Mouse (Mus musculus) forebrain, postnatal 0 days (tissue): Measurements from ENCODE around the gene Thtpa. TPM values are rescaled to one million over a fixed set of nuclear protein-coding genes. Genes with fewer than 3 reads are reported as not detected.

ENCODE experiments used
- ATAC-seq: fragments of 200-750 bp; cut with Nextera tagmentation; 2 replicates; pipeline ENCODE4 v1.8.0; 2017; ENCODE audit warnings: mild to moderate bottlenecking, moderate library complexity
- DNase-seq: peaks from one replicate; pipeline ENCODE4 v3.0.0-alpha.2; 2015
- H3K27ac ChIP-seq: fragments of 300-500 bp; sonication (generic); 2 replicates; pipeline ENCODE4 v1.5.1; 2014; ENCODE audit warnings: low read depth, mild to moderate bottlenecking, antibody characterized with exemption, low read length, moderate library complexity, mixed read lengths
- H3K27me3 ChIP-seq: fragments of 300-500 bp; sonication (generic); 2 replicates; pipeline ENCODE4 v1.6.1; 2014; ENCODE audit warnings: mild to moderate bottlenecking, low read length, mixed read lengths; ENCODE audit not compliant: insufficient read depth
- H3K36me3 ChIP-seq: fragments of 300-500 bp; sonication (generic); 2 replicates; pipeline ENCODE4 v1.6.1; 2014; ENCODE audit warnings: mild to moderate bottlenecking, moderate library complexity; ENCODE audit not compliant: insufficient read depth
- H3K4me1 ChIP-seq: fragments of 300-500 bp; sonication (generic); 2 replicates; pipeline ENCODE4 v1.6.1; 2014; ENCODE audit warnings: antibody characterized with exemption; ENCODE audit not compliant: insufficient read depth
- H3K4me2 ChIP-seq: fragments of 300-500 bp; sonication (generic); 2 replicates; pipeline ENCODE4 v1.6.1; 2014; ENCODE audit warnings: low read depth, mild to moderate bottlenecking, moderate library complexity
- H3K4me3 ChIP-seq: fragments of 300-500 bp; sonication (generic); 2 replicates; pipeline ENCODE4 v1.5.1; 2014; ENCODE audit warnings: low read depth, low read length, mixed read lengths
- H3K9ac ChIP-seq: fragments of 300-500 bp; sonication (generic); 2 replicates; pipeline ENCODE4 v1.6.1; 2014; ENCODE audit warnings: mild to moderate bottlenecking
- H3K9me3 ChIP-seq: fragments of 300-500 bp; sonication (generic); 2 replicates; pipeline ENCODE4 v1.6.1; 2016; ENCODE audit warnings: low read length
- CTCF ChIP-seq: sonication (generic); IDR thresholded peaks from 2 replicates; pipeline ENCODE4 v1.5.1; 2016; ENCODE audit warnings: antibody characterized with exemption, control low read depth, low read depth
- WGBS: fragments of 180-500 bp; shearing (Covaris S2); extraction: QIAGEN DNeasy Blood & Tissue Kit; methylation state at CpG from one replicate; pipeline ENCODE4 v1.1.7; 2014; 5-methylcytosine and 5-hydroxymethylcytosine counted together
- polyA plus RNA-seq: library from polyadenylated mRNA; unstranded; fragments of >200 nt; fragmentation: Nextera tagmentation; extraction: Ambion mirVana; gene quantifications from 2 replicates; pipeline ENCODE4 v1.2.1, GENCODE M21; 2015
- total RNA-seq: library from RNA; depleted of rRNA; stranded (reverse); fragments of >200 nt; gene quantifications from 2 replicates; pipeline ENCODE4 v1.2.3, GENCODE M21; 2014

Gene Thtpa
- total and polyA plus RNA-seq, 2 experiments from 2014 or later, result 47.2 to 49.0 TPM

DNA sequence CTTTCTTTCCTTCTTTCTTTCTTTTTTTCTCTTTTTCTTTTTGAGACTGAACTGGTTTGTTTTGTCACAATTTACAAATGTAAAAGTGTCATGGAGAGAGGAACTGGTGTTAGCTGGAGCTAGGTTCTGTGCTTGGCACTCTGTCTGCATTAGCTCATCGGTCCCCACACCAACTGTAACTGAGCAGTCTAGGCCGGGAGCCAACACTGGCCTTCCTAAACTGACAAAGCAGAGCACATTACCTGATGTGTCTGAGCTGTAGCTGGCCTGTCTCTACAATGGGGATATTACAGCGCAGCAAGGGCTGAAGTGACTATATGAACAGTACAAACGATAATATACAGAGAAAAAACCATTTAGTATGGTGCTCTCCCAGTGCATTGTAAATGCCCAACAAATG lies 24.3 kb downstream of the Thtpa start:
- no peak for TF ChIP-seq CTCF
- H3K4me3 ChIP-seq, result no peak overlapping the region
- no peak for DNase-seq
- no peaks in the 10 kb centered on the region for H3K36me3 ChIP-seq
- ATAC-seq, result no peak
- no peak overlapping the region for H3K9ac ChIP-seq
- no peaks in the 10 kb centered on the region for H3K9me3 ChIP-seq
- no peaks in the 10 kb centered on the region for H3K27me3 ChIP-seq
- H3K4me1 ChIP-seq, result peaks cover 23% of the 10 kb centered on the region; the same call in 1 of the 2 replicates
- no peak overlapping the region for H3K4me2 ChIP-seq
- WGBS, result 56% methylated on average over 4 of the region's 4 CpGs
- H3K27ac ChIP-seq, result no peak overlapping the region

DNA sequence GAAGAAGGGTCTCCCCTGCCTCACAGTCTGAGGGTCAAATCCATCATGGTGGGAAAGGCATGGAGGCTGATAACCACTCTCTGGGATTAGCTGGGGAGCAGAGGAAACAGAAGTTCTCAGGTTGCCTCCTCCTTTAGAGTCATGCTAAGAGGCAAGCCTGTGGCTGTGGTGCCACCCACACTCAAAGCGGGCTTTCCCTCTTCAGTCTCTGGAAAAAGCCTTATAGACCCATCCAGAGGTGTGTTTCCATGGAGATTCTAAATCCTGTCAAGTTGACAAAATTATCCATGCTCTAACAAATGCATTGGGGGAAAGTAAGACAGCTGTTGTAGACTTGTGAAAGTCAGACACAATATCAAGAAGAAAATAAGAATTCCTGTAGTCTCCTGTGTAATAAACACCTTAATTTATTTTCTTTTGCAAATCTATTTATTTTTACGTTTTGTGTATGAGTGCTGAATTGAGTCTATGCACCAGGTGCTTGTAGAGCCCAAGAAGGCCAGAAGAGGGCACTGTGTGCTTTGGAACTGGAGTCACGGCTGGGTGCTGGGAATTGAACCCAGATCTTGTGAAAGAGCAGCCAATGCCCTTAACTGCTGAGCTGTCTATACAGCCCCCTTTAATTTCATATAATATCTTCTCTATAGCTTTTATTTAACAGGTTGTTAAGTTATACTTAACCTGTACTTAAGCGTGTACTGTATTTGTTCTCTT lies 25.0 kb downstream of the Thtpa start:
- Histone ChIP-seq H3K4me2 (no peak overlapping the region), H3K27ac (no peak overlapping the region), H3K9ac (no peak overlapping the region), H3K4me1 (peaks cover 16% of the 10 kb centered on the region; the same call in 1 of the 2 replicates), H3K9me3 (no peaks in the 10 kb centered on the region), H3K4me3 (no peak overlapping the region), H3K36me3 (no peaks in the 10 kb centered on the region), H3K27me3 (no peaks in the 10 kb centered on the region)
- no peak for ATAC-seq
- peak; percentile 35 for TF ChIP-seq CTCF
- WGBS, result 79% methylated on average over 4 of the region's 4 CpGs
- DNase-seq, result no peak

DNA sequence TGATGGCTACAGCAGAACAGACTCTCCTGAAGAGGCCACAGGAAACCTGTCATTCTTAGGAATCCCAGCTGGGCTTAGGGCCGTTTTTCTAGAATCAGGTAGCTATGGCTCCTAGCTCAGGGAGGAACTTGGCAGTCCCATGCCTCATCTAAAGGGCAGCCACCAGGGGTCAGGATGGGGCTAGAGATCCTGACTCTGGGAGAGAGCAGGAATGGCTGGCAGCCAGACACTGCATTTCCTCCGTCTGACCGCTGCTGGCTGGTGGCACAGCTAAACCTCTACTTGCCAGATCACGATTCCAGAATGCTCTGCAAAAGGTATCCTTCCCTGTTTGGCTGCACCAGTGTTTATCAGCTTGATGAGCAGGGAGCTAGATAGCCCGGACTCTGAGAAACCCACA lies 27.4 kb downstream of the Thtpa start:
- Histone ChIP-seq H3K36me3 (no peaks in the 10 kb centered on the region), H3K4me3 (no peak overlapping the region), H3K9ac (peak overlapping the region; percentile 1; the same call in 1 of the 2 replicates), H3K27me3 (no peaks in the 10 kb centered on the region), H3K4me1 (peaks cover 14% of the 10 kb centered on the region; the same call in 1 of the 2 replicates), H3K27ac (peak overlapping the region; percentile 66), H3K9me3 (no peaks in the 10 kb centered on the region), H3K4me2 (no peak overlapping the region)
- TF ChIP-seq CTCF, result peak; percentile 84
- ATAC-seq, result peak; percentile 85
- DNase-seq, result peak; percentile 89
- WGBS, result 4% methylated on average over 5 of the region's 5 CpGs

DNA sequence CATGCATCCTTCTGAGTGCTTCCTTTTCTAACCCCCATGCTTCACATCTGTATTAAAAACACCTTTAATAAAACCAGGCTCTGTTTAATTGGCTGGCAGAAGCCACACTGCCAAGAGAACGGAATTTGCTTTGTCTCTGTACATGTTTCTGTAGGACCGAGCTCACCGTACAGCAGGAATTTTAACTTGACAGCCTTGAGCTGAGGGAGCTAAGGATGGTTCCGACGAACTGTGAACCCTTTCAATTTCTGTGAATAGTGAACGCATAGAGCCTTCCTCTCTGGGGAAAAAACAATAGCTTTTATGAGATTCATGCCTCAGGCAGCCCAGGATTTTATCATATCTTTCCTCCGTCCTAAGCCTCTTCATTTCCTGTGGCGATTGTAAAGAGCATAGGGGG lies 27.8 kb downstream of the Thtpa start:
- no peak for TF ChIP-seq CTCF
- H3K27ac ChIP-seq, result peak overlapping the region; percentile 66
- no peak for ATAC-seq
- DNase-seq, result no peak
- H3K4me3 ChIP-seq, result no peak overlapping the region
- H3K4me2 ChIP-seq, result no peak overlapping the region
- no peaks in the 10 kb centered on the region for H3K36me3 ChIP-seq
- no peaks in the 10 kb centered on the region for H3K27me3 ChIP-seq
- no peaks in the 10 kb centered on the region for H3K9me3 ChIP-seq
- H3K9ac ChIP-seq, result peak overlapping the region; percentile 1; the same call in 1 of the 2 replicates
- peaks cover 10% of the 10 kb centered on the region; the same call in 1 of the 2 replicates for H3K4me1 ChIP-seq
- WGBS, result 12% methylated on average over 8 of the region's 8 CpGs

DNA sequence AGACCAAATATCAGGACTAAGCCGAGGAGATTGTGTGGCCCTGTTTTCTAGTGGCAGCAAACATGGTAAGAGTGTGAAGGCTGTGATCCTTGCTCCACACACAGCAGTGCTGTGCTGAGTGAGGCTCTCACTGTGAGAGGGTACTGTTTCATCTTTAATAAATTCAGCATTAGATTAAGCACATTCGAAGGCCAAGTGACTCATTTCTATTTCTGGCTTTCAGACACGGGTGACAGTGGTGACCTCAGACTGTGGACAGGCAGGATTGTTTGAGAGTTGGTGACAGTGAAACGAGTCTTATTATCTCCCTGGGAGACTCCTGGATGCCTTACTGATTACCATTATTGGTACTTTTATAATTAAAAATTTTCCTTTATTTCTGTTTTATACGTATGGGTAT lies 31.1 kb downstream of the Thtpa start:
- Histone ChIP-seq H3K9ac (no peak overlapping the region), H3K4me3 (no peak overlapping the region), H3K4me1 (peaks cover 8% of the 10 kb centered on the region; the same call in 1 of the 2 replicates), H3K36me3 (no peaks in the 10 kb centered on the region), H3K27me3 (no peaks in the 10 kb centered on the region), H3K9me3 (no peaks in the 10 kb centered on the region), H3K4me2 (no peak overlapping the region), H3K27ac (no peak overlapping the region)
- ATAC-seq (no peak), DNase-seq (no peak)
- WGBS, result 77% methylated on average over 5 of the region's 5 CpGs
- TF ChIP-seq CTCF, result no peak

DNA sequence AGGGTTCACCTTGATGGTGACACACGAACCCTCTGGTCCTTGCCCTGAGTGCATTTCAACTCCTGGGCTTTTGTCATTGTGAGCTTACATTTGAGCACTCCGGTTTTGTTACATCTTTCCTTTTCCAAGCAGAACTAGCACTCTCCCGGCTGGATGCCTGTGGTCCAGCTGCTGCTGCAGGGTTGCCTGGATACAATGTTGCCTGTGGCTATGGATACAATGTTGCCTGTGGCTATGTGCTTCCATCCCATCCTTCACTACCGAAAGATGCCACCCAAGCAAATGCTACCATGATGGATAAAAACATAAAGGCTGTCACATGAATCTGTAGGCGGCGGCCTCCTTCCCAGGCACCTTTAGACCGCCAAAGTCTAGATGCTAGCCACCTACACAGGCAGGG lies 31.9 kb downstream of the Thtpa start:
- peaks cover 8% of the 10 kb centered on the region; the same call in 1 of the 2 replicates for H3K4me1 ChIP-seq
- no peak overlapping the region for H3K4me3 ChIP-seq
- 71% methylated on average over 7 of the region's 7 CpGs for WGBS
- H3K27ac ChIP-seq, result 0 out of 2 replicates have a peak overlapping the region, but pooled peaks have one; percentile 9
- DNase-seq (no peak), ATAC-seq (peak; percentile 57)
- H3K9me3 ChIP-seq, result no peaks in the 10 kb centered on the region
- no peak for TF ChIP-seq CTCF
- no peaks in the 10 kb centered on the region for H3K27me3 ChIP-seq
- no peak overlapping the region for H3K4me2 ChIP-seq
- H3K9ac ChIP-seq, result no peak overlapping the region
- no peaks in the 10 kb centered on the region for H3K36me3 ChIP-seq

DNA sequence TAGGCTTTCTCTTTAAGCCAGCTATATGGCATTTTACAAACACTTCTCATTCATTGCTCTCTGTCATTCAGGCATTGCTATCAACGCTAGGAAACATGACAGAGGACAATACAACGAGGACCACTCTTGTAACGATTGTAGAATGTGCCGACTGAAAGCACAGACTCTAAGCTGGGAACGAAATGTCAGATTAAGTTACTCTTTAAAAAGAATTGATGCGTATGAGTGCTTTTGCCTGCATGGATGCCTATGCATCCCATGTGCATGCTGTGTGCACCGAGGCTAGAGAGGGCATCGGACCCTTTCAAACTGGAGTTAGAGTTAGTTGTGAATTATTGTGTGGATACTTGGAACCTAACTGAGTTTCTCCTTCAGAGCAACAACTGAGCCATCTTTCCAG lies 41.1 kb downstream of the Thtpa start:
- no peak for ATAC-seq
- H3K9me3 ChIP-seq, result no peaks in the 10 kb centered on the region
- H3K4me2 ChIP-seq, result no peak overlapping the region
- TF ChIP-seq CTCF, result no peak
- no peaks in the 10 kb centered on the region for H3K27me3 ChIP-seq
- no peak for DNase-seq
- no peaks in the 10 kb centered on the region for H3K4me1 ChIP-seq
- no peaks in the 10 kb centered on the region for H3K36me3 ChIP-seq
- H3K4me3 ChIP-seq, result no peak overlapping the region
- H3K27ac ChIP-seq, result no peak overlapping the region
- H3K9ac ChIP-seq, result no peak overlapping the region
- 50% methylated on average over 8 of the region's 8 CpGs for WGBS
